Mouse (Mus musculus) adrenal gland, adult (tissue): ENCODE measurements around the gene Rtkn.

Experiments
- DNase-seq, 2 experiments: peaks; one replicate each; pipeline ENCODE4 v3.0.0; 2022 to 2023; ENCODE audit warnings: low spot score in 1 of 2; ENCODE audit not compliant: inconsistent age in 2 of 2

Gene Rtkn

DNA sequence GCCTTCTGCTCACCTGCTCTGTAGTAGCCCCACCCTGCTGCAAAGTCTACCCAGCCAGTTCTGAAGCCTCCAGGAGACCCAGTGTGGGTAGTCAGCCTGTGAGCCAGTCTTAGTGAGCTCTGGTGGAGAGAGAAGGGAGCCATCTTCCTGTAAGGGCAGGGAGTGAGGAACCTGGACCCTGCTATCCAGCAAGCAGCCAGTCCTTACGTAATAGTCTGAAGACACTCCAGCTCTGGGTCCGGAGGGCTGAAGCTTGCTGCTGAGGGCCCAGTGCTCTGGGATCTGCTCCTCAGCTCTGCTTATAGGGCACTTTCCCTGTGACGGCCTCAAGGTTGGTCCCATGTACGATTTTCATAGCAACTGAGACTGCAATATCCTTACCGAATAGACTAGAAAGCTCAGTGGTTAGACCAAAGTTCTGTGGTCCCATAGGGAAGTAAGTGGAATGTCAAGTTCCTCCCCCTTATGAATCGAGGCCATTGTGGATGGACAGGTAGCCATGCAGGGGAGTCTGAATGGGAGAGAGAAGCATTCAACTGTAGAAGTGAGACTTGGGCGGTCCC is at the start of gene Rtkn:
TSS of gene Rtkn (plus strand) at position 513 of the 563 bp plus-strand sequence.
- DNase-seq: peak in 1 of 2 experiments; percentile 6

DNA sequence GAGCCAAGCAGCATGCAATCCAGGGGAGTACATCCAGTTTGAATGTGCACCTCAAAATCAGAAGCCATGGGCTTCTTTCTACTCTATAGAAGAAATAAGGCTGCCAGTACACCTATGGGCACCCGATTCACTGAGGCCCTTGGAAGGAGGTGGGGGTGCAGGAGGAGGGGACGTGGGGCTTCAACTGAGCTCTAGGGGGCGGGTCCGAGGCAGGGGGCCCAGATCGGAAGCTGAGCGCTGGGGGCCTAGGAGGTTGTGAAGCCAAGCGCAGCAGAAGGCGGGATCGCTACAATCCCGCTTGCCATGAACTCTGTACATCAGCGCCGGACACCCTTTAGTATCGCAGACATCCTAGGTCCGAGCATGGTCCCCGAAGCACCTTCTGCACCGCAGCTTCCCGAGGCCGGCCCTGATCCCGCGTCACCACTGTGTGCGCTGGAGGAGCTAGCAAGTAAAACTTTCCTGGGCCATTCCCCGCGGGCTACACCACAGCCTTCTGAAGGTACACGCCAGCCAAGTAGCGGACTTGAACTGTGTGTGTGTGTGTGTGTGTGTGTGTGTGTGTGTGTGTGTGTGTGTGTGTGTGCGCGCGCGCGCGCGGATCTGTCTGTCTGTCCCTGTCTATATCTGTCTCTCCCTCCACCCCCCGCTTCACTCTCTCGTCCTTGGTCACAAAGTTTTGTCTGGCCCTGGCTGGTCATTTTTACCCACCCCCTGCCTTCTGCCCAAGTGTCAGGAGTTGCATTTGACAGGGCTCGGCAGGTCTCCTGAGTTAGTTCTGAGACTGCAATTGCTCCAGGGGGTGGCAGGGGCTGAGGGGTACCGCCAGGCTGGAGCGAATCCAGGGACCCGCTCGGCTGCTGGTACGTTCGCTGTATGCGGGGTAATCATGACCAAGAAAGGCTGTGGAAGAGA is 48.9 kb upstream of the Rtkn start, which contains the start of gene Lbx2:
TSS of gene Lbx2 (plus strand) at position 247 of the 915 bp plus-strand sequence.
- DNase-seq: peak; percentile 70 to 87

DNA sequence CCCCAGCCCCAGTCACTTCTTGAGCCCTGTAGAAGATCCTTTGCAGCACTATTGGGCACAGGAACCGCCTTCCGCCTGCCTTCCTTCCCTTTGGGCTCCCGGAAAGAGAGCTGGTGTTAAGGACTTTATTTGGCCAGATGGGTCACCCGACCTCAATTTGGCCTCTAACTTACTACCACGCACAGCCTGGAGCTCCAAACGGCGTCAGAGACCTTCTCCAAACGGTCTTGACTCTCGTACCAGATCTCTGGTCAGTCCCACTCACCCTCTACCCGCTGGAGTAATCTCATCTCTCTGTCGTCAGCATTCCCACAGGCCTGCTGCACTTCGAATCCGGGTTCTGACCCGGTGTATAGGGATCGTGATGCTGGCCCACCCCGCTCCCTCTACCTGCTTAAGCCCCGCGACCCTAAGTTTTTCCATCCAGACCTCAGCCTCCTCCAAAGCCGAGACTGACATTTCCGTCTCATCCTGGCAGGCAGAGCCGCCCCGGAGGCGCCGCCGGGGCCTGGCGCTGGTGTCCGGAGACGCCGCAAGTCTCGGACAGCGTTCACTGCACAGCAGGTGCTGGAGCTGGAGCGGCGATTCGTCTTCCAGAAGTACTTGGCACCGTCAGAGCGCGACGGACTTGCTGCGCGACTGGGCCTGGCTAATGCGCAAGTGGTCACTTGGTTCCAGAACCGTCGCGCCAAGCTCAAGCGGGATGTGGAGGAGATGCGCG is 47.9 kb upstream of the Rtkn start:
- peak; percentile 78 to 91 for DNase-seq

DNA sequence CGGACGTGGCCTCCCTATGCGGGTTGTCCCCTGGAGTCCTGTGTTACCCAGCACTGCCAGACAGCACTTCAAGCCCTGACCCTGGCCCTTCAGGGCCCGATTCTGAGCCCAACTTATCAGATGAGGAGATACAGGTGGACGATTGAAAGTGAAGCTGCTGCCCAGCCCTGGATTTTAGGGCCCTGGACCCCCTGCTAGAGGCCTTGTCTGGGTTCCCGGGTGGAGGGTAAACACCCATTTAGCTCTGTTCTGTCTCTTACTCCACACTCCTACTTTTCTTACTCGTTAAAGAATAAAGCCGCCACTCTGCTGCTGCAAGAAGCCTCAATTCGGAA is 47.4 kb upstream of the Rtkn start:
- DNase-seq: no peak

DNA sequence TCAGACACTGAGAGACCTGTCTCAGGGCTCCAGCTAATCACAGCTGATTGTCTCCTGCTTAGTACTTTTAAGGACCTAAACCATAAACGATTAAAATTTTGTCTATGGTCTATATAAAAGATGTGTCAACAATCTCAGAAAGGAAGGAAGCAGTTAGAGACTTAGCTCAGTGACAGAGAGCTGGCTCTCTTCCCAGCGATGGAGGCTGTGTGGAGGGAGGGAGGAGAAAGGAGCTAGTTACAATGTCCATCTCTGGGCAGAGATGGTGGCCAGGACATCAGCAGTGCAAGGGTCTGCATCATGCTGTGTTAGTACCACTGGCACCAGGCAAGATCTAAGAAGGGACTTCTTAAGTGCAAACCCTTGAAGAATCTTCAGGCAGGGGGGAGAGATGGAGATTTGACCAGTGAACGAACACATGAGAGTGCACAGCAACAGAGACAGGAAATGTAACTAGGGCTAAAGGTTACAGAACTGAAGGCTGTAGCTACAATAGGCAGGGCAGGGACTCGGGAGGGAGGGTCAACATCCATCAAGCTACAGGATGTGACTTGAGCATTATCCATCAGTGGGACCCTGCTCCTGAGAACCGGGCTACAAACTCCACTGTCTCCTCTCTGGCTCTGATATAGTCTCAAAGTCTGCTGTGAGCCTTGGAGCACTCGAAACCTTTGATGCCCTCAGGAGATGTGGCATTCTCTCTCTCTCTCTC is 42.7 kb upstream of the Rtkn start:
- DNase-seq: peak in 1 of 2 experiments; percentile 64

DNA sequence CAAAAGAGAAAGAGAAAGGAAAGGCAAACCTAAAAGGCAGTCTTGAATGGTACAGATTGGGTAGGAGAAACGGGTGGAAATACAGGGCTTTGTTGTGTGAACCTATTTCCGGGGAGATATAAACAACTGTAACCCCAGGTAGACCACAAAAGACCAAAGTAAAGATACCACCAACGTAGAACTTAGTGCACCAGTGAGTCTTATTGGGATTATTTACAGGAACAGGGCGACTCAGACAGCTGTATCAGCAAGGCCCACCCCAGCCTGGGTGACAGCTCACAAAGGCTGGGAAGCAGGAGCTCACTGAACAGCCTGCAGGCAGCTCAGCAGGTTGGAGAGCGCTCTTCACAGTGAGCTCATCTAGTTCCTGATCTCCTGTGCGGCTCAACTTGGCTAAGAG is 39.3 kb upstream of the Rtkn start:
- peak in 1 of 2 experiments; percentile 45 for DNase-seq

DNA sequence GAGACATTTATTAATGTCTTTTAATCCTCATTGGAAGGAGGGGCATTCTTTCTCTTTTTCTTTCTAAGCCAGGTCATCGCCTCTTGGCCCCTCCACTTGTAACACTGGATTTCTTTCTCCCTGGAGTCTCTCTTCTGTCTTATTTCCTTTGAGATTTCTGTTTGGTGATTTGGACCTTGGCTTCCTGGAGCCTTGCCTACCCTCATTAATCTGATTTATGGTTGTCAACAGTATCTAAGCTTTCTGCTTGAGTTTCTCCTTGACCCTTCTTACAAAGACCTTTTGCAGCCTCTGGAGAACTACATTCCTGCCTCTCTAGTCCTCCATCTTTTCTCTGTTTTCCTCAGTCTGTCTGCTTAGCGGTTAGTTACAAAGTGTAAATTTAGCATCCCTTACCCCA is 36.9 kb upstream of the Rtkn start:
- peak; percentile 75 to 95 for DNase-seq

DNA sequence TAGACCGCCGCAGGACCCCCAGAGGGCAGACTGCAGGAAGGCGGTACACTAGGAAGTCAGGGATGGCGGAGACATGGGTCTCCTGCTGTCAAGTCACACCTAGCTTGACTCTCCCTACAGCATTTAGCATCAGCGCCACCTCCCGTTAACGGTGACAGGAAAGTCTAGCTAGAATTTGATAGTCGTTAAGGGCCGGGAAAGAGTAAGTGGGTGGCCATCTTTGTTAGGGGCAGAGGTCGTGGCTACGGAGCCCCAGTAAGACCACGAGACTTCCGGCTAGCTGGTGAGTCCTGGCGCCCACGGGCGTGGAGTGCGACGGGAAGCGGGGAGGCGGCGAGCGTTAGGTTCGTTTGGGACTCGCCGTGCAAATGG is 34.0 kb upstream of the Rtkn start, which contains the start of the genes Ccdc142 and Gm42688:
TSS of gene Ccdc142 (plus strand) at position 286 of the 372 bp plus-strand sequence.
TSS of gene Gm42688 (plus strand) at position 302 of the 372 bp plus-strand sequence.
- DNase-seq: peak; percentile 94 to 97

DNA sequence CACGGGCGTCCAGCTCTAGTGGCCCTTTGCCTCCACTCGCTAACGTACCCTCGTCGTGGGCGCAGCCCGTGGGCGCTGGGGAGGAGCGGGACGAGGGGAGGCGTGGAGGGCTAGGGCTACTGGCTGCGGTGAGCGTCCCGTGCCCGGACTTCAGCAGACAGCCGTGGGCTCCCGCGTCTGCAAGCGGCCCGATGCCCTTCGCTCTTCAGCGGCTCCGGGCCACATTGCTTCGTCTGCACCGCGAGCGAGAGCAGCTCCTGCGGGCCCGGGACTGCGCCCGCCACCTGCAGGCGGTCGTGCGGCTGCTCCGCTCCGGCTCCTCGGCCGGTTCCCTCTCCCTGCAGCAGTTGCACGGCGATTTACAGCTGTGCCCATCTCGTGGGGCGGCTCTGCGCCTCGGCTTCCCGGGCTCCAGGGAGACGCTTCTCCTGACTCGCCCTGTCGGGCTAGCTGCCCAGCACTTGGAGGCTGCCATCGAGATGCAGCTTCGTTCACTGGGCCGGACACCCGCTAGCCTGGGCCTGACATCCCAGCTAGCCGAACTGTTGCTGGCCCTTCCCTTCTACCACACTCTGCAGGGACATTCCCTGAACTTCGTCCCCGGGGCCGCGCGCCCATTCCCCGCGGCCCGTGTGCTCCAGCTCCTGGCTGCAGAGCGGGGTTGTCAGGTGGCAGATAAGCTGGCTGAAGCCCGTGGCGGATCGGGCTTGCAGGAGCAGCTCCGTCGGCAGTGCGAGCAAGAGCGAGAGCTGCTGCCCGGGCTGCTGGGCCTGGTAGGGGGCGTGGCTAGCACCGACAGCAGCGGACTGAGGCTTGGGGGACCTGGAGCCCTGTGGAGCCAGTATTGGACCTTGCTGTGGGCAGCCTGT is 33.3 kb upstream of the Rtkn start:
- peak; percentile 84 to 92 for DNase-seq

DNA sequence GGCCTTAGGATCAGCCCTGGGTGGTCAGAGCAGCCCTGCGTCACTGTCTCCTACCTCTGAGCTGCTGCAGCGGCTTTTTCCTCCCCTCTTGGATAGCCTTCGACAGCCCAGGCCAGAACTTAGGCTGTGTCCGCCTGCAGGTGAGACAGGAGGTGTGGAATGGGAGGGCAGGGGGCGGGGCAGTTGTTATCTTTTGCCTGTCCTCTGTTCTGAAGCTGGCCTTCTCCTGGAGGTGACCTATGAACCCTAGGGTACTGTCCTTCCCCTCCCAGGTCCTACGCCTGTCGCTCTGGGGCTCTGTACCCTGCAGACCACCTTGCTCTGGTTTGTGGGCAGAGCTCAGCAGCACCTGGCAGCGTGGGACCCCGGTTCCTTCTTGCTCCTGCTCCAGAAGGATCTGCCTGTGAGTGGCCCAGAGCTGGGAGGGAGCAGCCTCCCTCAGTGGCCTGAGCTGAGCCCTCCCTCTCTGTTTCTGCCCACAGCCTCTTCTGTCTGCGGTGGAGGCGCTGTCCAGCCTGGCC is 32.1 kb upstream of the Rtkn start:
- no peak for DNase-seq

DNA sequence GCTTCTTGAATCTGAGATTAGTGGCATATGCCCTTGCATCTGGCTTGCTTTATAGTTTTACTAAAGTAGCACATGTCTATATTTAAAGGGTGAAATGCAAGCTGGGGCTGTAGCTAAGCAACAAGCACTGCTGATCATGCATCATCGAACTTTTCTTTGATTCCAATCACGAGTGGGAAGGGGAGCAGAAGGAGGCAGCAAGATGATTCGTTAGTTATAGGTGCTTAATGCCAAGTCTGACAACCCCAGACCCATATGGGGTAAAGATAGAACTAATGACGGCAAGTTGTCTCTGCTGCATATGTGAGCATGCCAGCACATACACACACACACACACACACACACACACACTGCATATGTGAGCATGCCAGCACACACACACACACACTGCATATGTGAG is 31.1 kb upstream of the Rtkn start:
- no peak for DNase-seq

DNA sequence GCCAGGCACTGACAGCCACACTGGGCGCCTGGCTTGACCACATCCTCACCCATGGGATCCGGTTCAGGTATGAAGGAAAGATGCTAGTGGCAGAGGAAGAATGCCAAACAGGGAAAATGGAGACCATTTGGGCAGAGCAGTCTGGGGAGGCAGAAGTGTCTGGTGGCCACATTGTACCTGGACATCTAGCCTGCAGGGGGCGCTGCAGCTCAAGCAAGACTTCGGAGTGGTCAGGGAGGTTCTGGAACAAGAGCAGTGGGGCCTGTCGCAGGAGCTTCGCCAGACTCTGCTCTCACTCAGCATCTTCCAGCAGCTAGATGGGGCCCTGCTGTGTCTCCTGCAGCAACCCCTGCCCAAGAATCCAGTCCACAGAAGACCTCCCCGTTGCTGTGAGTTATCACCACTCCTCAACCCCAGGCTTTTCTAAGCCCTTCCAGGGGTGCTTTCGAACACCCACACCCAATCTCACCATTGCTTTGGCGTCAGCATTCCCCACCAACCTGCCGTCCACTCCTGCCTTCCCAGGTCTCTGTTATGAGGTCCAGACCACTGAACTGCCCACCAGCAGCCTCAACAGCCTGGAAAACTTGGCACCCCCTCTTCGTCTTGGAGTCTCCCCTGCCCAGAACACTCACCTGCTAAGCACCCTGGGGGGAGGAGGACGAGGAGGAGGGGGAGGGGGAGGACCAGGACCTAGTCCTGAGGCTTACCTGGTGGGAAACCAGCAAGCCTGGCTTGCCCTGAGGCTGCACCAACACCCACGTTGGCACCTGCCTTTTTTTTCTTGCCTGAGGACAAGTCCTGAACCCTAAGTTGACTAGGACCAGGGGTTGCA is 27.5 kb upstream of the Rtkn start:
- peak; percentile 83 to 94 for DNase-seq

DNA sequence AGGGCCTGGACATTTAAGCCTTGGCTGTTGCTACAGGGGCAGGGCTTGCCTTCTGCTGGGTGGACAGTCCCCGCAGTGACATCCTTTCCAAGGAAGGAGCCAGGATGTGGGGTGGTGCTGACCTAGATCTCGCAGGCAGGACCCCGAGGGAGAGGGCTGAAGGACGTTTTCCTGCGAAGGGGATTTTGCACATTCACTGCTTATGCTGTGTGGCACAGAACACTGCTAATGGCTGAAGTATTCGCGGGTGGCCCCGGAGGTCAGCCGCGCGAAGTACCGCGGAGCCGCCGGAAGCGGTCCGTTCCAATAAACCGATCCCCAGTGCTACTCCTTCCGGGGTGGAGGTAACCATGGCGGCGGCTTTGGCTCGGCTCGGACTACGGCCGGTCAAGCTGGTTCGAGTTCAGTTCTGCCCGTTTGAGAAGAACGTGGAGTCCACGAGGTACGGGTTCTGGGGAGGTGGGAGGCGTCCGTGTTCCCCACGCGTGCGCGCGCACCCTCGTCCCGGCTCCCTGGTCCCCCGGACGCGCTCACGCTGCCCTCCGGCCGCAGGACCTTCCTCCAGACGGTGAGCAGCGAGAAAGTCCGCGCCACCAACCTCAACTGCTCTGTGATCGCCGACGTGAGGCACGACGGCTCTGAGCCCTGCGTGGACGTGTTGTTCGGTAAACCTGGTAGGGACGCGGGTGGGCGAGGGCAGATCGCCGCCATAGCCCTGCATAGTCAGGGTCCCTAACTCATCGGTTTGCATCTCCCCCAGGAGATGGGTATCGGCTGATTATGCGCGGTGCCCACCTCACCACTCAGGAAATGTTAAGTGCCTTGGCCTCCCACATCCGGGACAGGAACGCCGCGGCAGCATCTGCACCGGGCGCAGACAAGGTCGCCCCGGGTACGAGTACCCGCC is 26.2 kb upstream of the Rtkn start, which contains the start of gene Mrpl53:
TSS of gene Mrpl53 (plus strand) at position 279 of the 907 bp plus-strand sequence.
- DNase-seq: peak; percentile 89 to 97

DNA sequence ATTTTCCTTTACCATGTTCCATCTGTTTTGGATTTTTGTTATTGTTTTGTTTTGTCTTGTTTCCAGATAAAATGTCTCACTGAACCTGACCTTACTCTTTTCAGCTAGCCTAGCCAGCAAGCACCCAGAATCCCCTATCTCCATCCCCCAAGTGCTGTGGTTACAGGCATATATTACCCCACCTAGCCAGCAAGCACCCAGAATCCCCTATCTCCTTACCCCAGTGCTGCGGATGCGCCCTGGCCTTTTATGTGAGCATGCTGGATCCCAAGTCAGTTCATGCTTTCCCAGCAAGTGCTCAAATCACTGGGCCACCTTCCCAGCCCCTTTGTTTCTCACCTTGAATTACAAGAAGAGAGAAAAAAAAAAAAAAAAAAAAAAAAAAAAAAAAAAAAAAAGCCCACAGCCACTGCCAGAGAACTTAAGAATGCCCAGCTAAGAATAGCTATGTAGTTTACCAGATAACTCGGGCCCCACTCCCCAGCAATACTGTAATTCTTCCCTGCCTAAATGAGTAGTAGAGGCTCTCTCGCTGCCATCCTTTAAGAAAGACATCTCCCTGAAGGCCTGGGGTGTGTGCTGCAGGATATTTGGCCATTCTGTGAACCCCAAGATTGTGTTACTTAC is 23.6 kb upstream of the Rtkn start:
- DNase-seq: peak in 1 of 2 experiments; percentile 24

DNA sequence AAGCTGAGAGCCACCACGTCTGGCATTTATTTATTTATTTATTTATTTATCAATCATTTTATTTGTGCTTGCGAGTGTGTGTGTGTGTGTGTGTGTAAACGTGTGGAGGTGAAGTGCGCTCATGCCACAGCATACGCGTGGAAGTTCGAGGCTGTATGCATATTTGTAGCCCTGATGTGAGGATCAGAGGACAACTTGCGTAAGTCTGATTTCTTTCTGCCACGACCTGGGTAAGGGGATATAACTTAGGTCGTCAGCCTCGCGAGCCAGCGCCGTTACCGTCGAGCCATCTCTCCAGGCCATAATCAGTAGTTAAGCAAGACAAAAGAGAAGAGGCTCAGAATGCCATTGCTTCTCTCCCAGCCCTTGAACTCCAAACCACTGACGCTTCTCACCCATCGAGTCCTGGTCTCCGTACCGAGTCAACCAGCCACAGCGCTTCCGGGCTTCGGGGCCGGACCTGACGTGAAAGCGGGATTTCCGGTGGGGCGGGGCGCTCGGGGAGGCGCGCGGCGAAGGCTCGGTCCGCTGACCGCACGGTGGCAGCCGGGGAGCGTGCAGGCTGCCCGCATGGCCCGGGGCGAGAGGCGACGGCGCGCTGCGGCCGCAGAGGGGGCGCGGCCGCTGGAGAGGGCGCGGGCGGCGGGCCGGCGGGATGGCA is 20.1 kb upstream of the Rtkn start, which contains the start of gene Mogs:
TSS of gene Mogs (plus strand) at position 486 of the 661 bp plus-strand sequence.
- DNase-seq: peak; percentile 96 to 98

DNA sequence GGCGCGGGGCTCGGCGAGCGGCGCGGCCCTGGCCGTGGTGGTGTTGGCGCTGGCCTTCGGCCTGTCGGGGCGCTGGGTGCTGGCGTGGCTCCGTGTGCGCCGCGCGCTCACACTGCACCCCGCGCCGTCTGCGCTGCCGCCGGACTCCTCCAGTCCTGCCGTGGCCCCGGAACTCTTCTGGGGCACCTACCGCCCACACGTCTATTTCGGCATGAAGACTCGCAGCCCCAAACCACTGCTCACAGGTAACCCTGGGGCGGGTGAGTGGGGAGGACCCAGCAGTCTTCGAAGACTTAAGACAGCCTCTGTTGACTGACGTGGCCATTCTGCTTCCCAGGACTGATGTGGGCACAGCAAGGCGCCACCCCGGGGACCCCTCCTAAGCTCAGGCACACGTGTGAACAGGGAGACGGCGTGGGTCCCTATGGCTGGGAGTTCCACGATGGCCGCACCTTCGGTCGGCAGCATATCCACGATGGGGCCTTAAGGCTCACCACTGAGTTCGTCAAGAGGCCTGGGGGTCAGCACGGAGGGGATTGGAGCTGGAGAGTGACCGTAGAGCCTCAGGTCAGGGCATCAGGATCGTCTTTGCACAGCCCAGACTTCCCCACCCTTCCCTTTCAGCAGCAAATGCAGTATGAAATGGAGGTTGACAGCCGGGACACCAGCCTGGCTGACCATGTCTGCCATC is 19.4 kb upstream of the Rtkn start:
- no peak for DNase-seq
